Mouse (Mus musculus) ES-E14 (cell line): ENCODE measurements at regions not wholly inside any gene's neighbourhood (a gene's known extent, or its start where the extent isn't known, plus 50 kb on each side); places are given as distances from the start of the nearest gene placed in this dataset.

Experiments used
- CHD2 ChIP-seq: IDR thresholded peaks from 2 replicates; pipeline ENCODE4 v1.6.1; 2014; ENCODE audit warnings: mild to moderate bottlenecking, low read depth, low read length, inconsistent platforms
- MAFK ChIP-seq: IDR thresholded peaks from 2 replicates; pipeline ENCODE4 v1.6.1; 2014; ENCODE audit warnings: mild to moderate bottlenecking, low read depth, low read length, inconsistent platforms; ENCODE audit not compliant: insufficient read depth

GRCm38 (mm10) chr8:26718409-26719355 lies 258.4 kb upstream of the Zfp703 start:
- no peak for TF ChIP-seq CHD2
- TF ChIP-seq MAFK: no peak
